ENCODE assay signal across 8 mouse cellular contexts in genomic region chrX:99975985-99976924, GRCm38 (mm10). TPM values are rescaled to one million over a fixed set of nuclear protein-coding genes. Genes with fewer than 3 reads are reported as not detected.
DNase-seq lines count a peak whose midpoint lies in the region; ATAC-seq and TF ChIP-seq lines count a peak whose summit lies in the region.

No protein-coding gene starts in this region.

- peak overlapping the region; percentile 84 for H3K4me3 ChIP-seq in E14TG2a.4 (replicated peaks; ENCODE audit: low read length)
- H3K4me3 ChIP-seq in embryonic facial prominence, embryonic 14.5 days (ENCODE audit: low read depth, low read length): peak overlapping the region; percentile 51
- H3K4me3 ChIP-seq in heart, embryonic 14.5 days (ENCODE audit: control insufficient read depth in 1 of 2, insufficient read depth in 1 of 2, low read depth in 1 of 2, low read length in 2 of 2): peak overlapping the region; percentile 50 to 60
- H3K4me3 ChIP-seq in kidney, embryonic 16.5 days (ENCODE audit: low read length): peak overlapping the region; percentile 58

- POLR2A ChIA-PET in Patski (lab: Charles Lee): no interaction called here

- H3K4me1 ChIP-seq in E14TG2a.4 (replicated peaks; ENCODE audit: low read depth, low read length): peaks cover 11% of the 10 kb centered on the region
- H3K4me1 ChIP-seq in embryonic facial prominence, embryonic 14.5 days (ENCODE audit: control insufficient read depth, insufficient read depth, low read length): no peaks in the 10 kb centered on the region
- H3K4me1 ChIP-seq in heart, embryonic 14.5 days (ENCODE audit: control insufficient read depth in 2 of 2, insufficient read depth in 2 of 2, low read length in 2 of 2): no peaks in the 10 kb centered on the region
- no peaks in the 10 kb centered on the region for H3K4me1 ChIP-seq in kidney, embryonic 16.5 days (ENCODE audit: insufficient read depth, low read length)

- in situ Hi-C loops in Patski (cut with MboI; ENCODE audit: low pct_unique_long_range_greater_than_20kb): no loop called here

- no peak overlapping the region for H3K27ac ChIP-seq in embryonic facial prominence, embryonic 14.5 days (replicated peaks; ENCODE audit: low read depth, low read length)
- peak overlapping the region in 1 of 2 experiments; percentile 47; a peak in 1 of 4 replicates for H3K27ac ChIP-seq in heart, embryonic 14.5 days (replicated peaks in 1 of 2; ENCODE audit: control insufficient read depth in 1 of 2, insufficient read depth in 1 of 2, low read depth in 2 of 2, low read length in 2 of 2)
- H3K27ac ChIP-seq in kidney, embryonic 16.5 days (ENCODE audit: low read length): no peak overlapping the region

- CTCF ChIA-PET in Patski (lab: Charles Lee): no interaction called here

- no peaks in the 10 kb centered on the region for H3K9me3 ChIP-seq in E14TG2a.4 (ENCODE audit: low read length)
- H3K9me3 ChIP-seq in embryonic facial prominence, embryonic 14.5 days (ENCODE audit: control insufficient read depth, low read length): no peaks in the 10 kb centered on the region
- no peaks in the 10 kb centered on the region for H3K9me3 ChIP-seq in heart, embryonic 14.5 days (ENCODE audit: control insufficient read depth, low read length)
- H3K9me3 ChIP-seq in kidney, embryonic 16.5 days (ENCODE audit: low read length): no peaks in the 10 kb centered on the region

- peak; percentile 16 for ATAC-seq in Patski
- ATAC-seq in embryonic facial prominence, embryonic 14.5 days (ENCODE audit: low read depth): peak; percentile 3; the same call in 1 of the 2 replicates
- peak; percentile 27; the same call in 1 of the 2 replicates for ATAC-seq in heart, embryonic 14.5 days (ENCODE audit: insufficient number of reproducible peaks, insufficient read depth, low FRiP score, low read depth)
- peak; percentile 44 for ATAC-seq in kidney, embryonic 16.5 days (ENCODE audit: low FRiP score, low TSS enrichment)
- ATAC-seq in monocyte, adult 5-6 weeks (replicated peaks; ENCODE audit: insufficient number of reproducible peaks, low FRiP score, low TSS enrichment, poor library complexity, severe bottlenecking): no peak

- H3K9ac ChIP-seq in embryonic facial prominence, embryonic 14.5 days (ENCODE audit: low read depth, low read length): peak overlapping the region; percentile 58
- peak overlapping the region; percentile 64 for H3K9ac ChIP-seq in heart, embryonic 14.5 days (ENCODE audit: low read length)
- peak overlapping the region; percentile 57 for H3K9ac ChIP-seq in kidney, embryonic 16.5 days (replicated peaks; ENCODE audit: low read length)

- H3K27me3 ChIP-seq in E14TG2a.4 (ENCODE audit: insufficient read depth, low read length) (no peaks in the 10 kb centered on the region), Patski (peaks cover 64% of the 10 kb centered on the region)
- H3K27me3 ChIP-seq in embryonic facial prominence, embryonic 14.5 days (replicated peaks; ENCODE audit: control insufficient read depth, insufficient read depth, low read length): peaks cover 13% of the 10 kb centered on the region
- H3K27me3 ChIP-seq in heart, embryonic 14.5 days (ENCODE audit: control insufficient read depth, insufficient read depth, low read length): no peaks in the 10 kb centered on the region
- H3K27me3 ChIP-seq in kidney, embryonic 16.5 days (ENCODE audit: insufficient read depth, low read length): peaks cover 6% of the 10 kb centered on the region; the same call in 1 of the 2 replicates

- peak overlapping the region; percentile 73 for H3K4me2 ChIP-seq in embryonic facial prominence, embryonic 14.5 days (ENCODE audit: low read depth, low read length)
- peak overlapping the region; percentile 82 for H3K4me2 ChIP-seq in heart, embryonic 14.5 days (ENCODE audit: low read length)
- peak overlapping the region; percentile 85 for H3K4me2 ChIP-seq in kidney, embryonic 16.5 days (replicated peaks; ENCODE audit: low read depth, low read length)

- TF ChIP-seq CTCF in E14TG2a.4 (conservative IDR thresholded peaks at IDR 0.05; ENCODE audit: low read length) (no peak), Patski (IDR thresholded peaks at IDR 0.05) (no peak)

- no peaks in the 10 kb centered on the region for H3K36me3 ChIP-seq in E14TG2a.4 (ENCODE audit: insufficient read depth, low read length)
- H3K36me3 ChIP-seq in embryonic facial prominence, embryonic 14.5 days (ENCODE audit: control insufficient read depth, insufficient read depth, low read length): no peaks in the 10 kb centered on the region
- no peaks in the 10 kb centered on the region for H3K36me3 ChIP-seq in heart, embryonic 14.5 days (ENCODE audit: control insufficient read depth, insufficient read depth, low read length)
- H3K36me3 ChIP-seq in kidney, embryonic 16.5 days (ENCODE audit: insufficient read depth, low read length): no peaks in the 10 kb centered on the region

- WGBS in embryonic facial prominence, embryonic 14.5 days: 27% methylated on average over 27 of the region's 48 CpGs
- WGBS in heart, embryonic 14.5 days: 30% methylated on average over 44 of the region's 48 CpGs
- 23% methylated on average over 47 of the region's 48 CpGs for WGBS in kidney, embryonic 16.5 days

- DNase-seq in Patski (ENCODE audit: low read depth, low spot score): no peak
- DNase-seq in embryonic facial prominence, embryonic 14.5 days (ENCODE audit: low spot score): peak; percentile 25
- DNase-seq in lung, postnatal 10 days: peak; percentile 24
- peak; percentile 29 for DNase-seq in ovary, postnatal 36 days (ENCODE audit: low spot score)

RNA-seq across cellular contexts. Expression of gene Eda, which starts 0.8 kb away (rescaled TPM):
- 0.03 TPM for polyA plus RNA-seq in Patski (2021)
- polyA plus RNA-seq in embryonic facial prominence, embryonic 14.5 days (2014; fragmentation: Nextera tagmentation; extraction: Ambion mirVana): 6.3 and 7.0 TPM in 2 replicates
- polyA plus RNA-seq in heart, embryonic 14.5 days (2014; fragmentation: Nextera tagmentation; extraction: Ambion mirVana): 3.4 and 3.7 TPM in 2 replicates
- 1.9 and 2.0 TPM in 2 replicates for polyA plus RNA-seq in kidney, embryonic 16.5 days (2015; fragmentation: Nextera tagmentation; extraction: Ambion mirVana)
- total RNA-seq in monocyte, adult 5-6 weeks (2017): not detected in 3 replicates
